Mouse (Mus musculus) neural tube, embryonic 12.5 days (tissue): Measurements from ENCODE around the gene Enam. TPM values are rescaled to one million over a fixed set of nuclear protein-coding genes. Genes with fewer than 3 reads are reported as not detected.
"Not testable (repeated sequence)": the region's sequence is repeated elsewhere in the genome, so short reads cannot be mapped to it uniquely, and the experiment has no call there.

Experiments
- ATAC-seq: fragments of 200-750 bp; cut with Nextera tagmentation; 2 replicates; pipeline ENCODE4 v1.8.0; 2017; ENCODE audit warnings: low read depth, mild to moderate bottlenecking, moderate TSS enrichment, moderate library complexity; ENCODE audit not compliant: low FRiP score
- H3K27ac ChIP-seq: fragments of 300-500 bp; sonication (generic); 2 replicates; pipeline ENCODE4 v1.5.1; 2016
- H3K27me3 ChIP-seq: fragments of 300-500 bp; sonication (generic); replicated peaks from 2 replicates; pipeline ENCODE4 v1.6.1; 2016; ENCODE audit warnings: mild to moderate bottlenecking
- H3K36me3 ChIP-seq: fragments of 300-500 bp; sonication (generic); 2 replicates; pipeline ENCODE4 v1.6.1; 2016; ENCODE audit warnings: mild to moderate bottlenecking
- H3K4me1 ChIP-seq: fragments of 300-500 bp; sonication (generic); 2 replicates; pipeline ENCODE4 v1.6.1; 2016
- H3K4me2 ChIP-seq: fragments of 300-500 bp; sonication (generic); replicated peaks from 2 replicates; pipeline ENCODE4 v1.6.1; 2016; ENCODE audit warnings: mild to moderate bottlenecking
- H3K4me3 ChIP-seq: fragments of 300-500 bp; sonication (generic); 2 replicates; pipeline ENCODE4 v1.5.1; 2016
- H3K9ac ChIP-seq: fragments of 300-500 bp; sonication (generic); 2 replicates; pipeline ENCODE4 v1.6.1; 2016; ENCODE audit warnings: mild to moderate bottlenecking
- H3K9me3 ChIP-seq: fragments of 300-500 bp; sonication (generic); 2 replicates; pipeline ENCODE4 v1.6.1; 2016; ENCODE audit warnings: mild to moderate bottlenecking
- WGBS: fragments of 180-500 bp; shearing (Covaris S2); methylation state at CpG from one replicate; pipeline ENCODE4 v1.1.7; 2016; 5-methylcytosine and 5-hydroxymethylcytosine counted together
- polyA plus RNA-seq: library from polyadenylated mRNA; unstranded; fragments of >200 nt; fragmentation: Nextera tagmentation; extraction: Ambion mirVana; gene quantifications from 2 replicates; pipeline ENCODE4 v1.2.1, GENCODE M21; 2016

Enam gene
- polyA plus RNA-seq, 1 experiment from 2014 or later: not detected

DNA sequence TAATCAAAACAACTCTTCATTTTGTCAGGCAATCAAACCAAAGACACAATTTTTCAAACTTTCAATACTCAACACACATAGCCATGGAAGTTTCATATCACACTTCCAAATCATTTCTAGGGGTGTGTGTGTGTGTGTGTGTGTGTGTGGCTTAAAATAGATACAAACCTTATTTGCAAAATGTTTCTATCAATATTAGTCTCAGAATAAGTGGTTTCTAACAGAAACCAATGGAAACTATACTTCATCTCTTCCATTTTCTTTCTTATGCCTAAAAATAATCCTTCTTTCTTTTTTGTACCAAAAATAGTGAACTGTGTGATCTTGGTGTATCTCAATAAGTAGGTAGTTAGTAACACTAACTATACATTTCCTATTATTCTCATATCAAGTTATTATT lies 53.1 kb downstream of the Enam start:
- Histone ChIP-seq H3K36me3 (no peaks in the 10 kb centered on the region), H3K4me1 (no peaks in the 10 kb centered on the region), H3K27me3 (no peaks in the 10 kb centered on the region), H3K9ac (no peak overlapping the region), H3K9me3 (no peaks in the 10 kb centered on the region), H3K27ac (no peak overlapping the region), H3K4me3 (no peak overlapping the region), H3K4me2 (no peak overlapping the region)
- no peak for ATAC-seq

DNA sequence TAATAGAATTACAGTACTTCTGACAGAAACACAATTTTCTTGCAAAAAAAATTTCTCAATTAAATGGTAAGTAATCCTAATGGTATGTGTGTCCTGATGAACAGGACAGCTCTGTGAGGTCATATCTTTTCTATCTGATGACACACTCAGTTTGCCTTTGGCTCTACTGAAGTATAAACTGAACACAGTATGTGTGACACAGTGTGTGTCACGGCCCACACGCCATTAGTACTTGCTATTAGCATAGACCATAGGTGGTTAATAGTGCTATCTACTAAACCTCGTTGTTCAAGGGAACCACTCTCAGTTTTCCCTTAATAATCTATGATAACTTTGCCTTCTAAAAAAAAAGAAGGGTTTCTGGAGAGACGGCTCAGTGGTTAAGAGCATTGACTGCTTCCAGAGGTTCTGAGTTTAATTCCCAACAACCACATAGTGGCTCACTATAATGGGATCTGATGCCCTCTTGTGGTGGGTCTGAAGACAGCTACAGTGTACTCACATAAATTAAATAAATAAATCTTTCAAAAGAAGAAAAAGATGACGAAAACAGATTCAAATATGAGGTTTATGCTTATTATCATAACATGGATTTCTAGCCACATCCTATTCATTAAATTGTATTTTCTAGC lies 55.0 kb downstream of the Enam start:
- H3K9me3 ChIP-seq: no peaks in the 10 kb centered on the region
- H3K9ac ChIP-seq: no peak overlapping the region
- H3K27me3 ChIP-seq: no peaks in the 10 kb centered on the region
- WGBS: 65% methylated on average over 5 of the region's 5 CpGs
- no peak overlapping the region for H3K4me3 ChIP-seq
- H3K4me2 ChIP-seq: no peak overlapping the region
- H3K27ac ChIP-seq: no peak overlapping the region
- H3K4me1 ChIP-seq: no peaks in the 10 kb centered on the region
- no peaks in the 10 kb centered on the region for H3K36me3 ChIP-seq
- ATAC-seq: 0 out of 2 replicates have a peak, but pooled peaks have one; percentile 37

DNA sequence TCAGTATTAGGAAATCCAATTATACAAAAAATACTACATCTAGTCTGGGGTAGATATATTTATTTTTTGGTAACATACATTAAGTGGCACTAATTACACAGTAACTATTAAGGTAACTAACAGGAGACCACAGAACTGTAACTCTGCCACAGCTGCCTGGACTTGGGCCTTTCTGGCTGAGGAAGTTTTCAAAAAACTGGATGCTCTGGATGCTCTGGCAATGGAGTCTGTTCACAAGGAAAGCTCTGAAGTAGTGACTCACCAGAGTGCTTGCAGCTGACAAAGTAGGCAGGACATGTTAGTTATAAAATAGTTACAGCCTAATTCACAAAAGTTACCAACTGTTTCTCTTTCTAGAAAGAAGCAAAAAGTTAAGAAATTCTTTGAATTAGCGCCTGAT lies 56.6 kb downstream of the Enam start:
- H3K9ac ChIP-seq, H3K4me1 ChIP-seq, H3K27ac ChIP-seq, H3K4me3 ChIP-seq, ATAC-seq, H3K36me3 ChIP-seq, H3K27me3 ChIP-seq, H3K9me3 ChIP-seq, H3K4me2 ChIP-seq: not testable (repeated sequence)
- WGBS: 98% methylated on average over 1 of the region's 1 CpGs

GRCm38 (mm10) chr5:88545536-88545935 lies 57.8 kb downstream of the Enam start:
- H3K27me3 ChIP-seq: no peaks in the 10 kb centered on the region
- WGBS: 86% methylated on average over 7 of the region's 7 CpGs
- no peak overlapping the region for H3K27ac ChIP-seq
- H3K4me3 ChIP-seq: no peak overlapping the region
- no peak overlapping the region for H3K9ac ChIP-seq
- H3K36me3 ChIP-seq: no peaks in the 10 kb centered on the region
- no peak for ATAC-seq
- H3K4me2 ChIP-seq: no peak overlapping the region
- H3K4me1 ChIP-seq: no peaks in the 10 kb centered on the region
- no peaks in the 10 kb centered on the region for H3K9me3 ChIP-seq

- Histone ChIP-seq H3K36me3 (no peaks in the 10 kb centered on the region), H3K9ac (peak overlapping the region; percentile 67), H3K4me3 (peak overlapping the region; percentile 78), H3K4me1 (peaks cover 14% of the 10 kb centered on the region), H3K27ac (peak overlapping the region; percentile 59; the same call in 1 of the 2 replicates), H3K9me3 (no peaks in the 10 kb centered on the region), H3K4me2 (peak overlapping the region; percentile 87), H3K27me3 (no peaks in the 10 kb centered on the region)
- ATAC-seq: peak; percentile 78
- WGBS: 9% methylated on average over 29 of the region's 29 CpGs
Measured at GRCm38 (mm10) chr5:88553271-88554085, 65.7 kb downstream of the Enam start.

- ATAC-seq: peak; percentile 97
- Histone ChIP-seq H3K4me3 (peak within 1 kb of the TSS; percentile 78), H3K4me2 (peak within 1 kb of the TSS; percentile 87), H3K27me3 (no peaks in the 10 kb centered on the region), H3K27ac (peak within 1 kb of the TSS; percentile 65), H3K9me3 (no peaks in the 10 kb centered on the region), H3K4me1 (peaks cover 14% of the 10 kb centered on the region), H3K9ac (peak within 1 kb of the TSS; percentile 87), H3K36me3 (no peaks in the 10 kb centered on the region)
- WGBS: under 1% methylated on average over 76 of the region's 76 CpGs
Measured at GRCm38 (mm10) chr5:88554086-88554886, 66.5 kb downstream of the Enam start, which contains the start of gene Utp3. Utp3 (plus strand) TSS chr5:88554462.

Other genes with a start within 250 kb of the Enam start
- not detected in 2 replicates for gene Gm7714, start 219.1 kb upstream of the Enam start, polyA plus RNA-seq
- not detected in 2 replicates for gene Prol1, start 170.7 kb upstream of the Enam start, polyA plus RNA-seq
- gene Amtn, start 111.9 kb upstream of the Enam start, polyA plus RNA-seq: 0.33 TPM in 1 of 2 replicates, not detected in the other
- gene Ambn, start 32.0 kb upstream of the Enam start, polyA plus RNA-seq: not detected in 2 replicates
- 0.18 and 0.23 TPM in 2 replicates for gene Jchain, start 39.9 kb downstream of the Enam start, polyA plus RNA-seq
- gene Utp3, start 66.5 kb downstream of the Enam start, polyA plus RNA-seq: 55.2 and 66.1 TPM in 2 replicates
- 236 and 245 TPM in 2 replicates for gene Rufy3, start 77.1 kb downstream of the Enam start, polyA plus RNA-seq
- 95.1 and 95.6 TPM in 2 replicates for gene Grsf1, start 188.2 kb downstream of the Enam start, polyA plus RNA-seq
- 13.5 and 14.0 TPM in 2 replicates for gene Mob1b, start 232.9 kb downstream of the Enam start, polyA plus RNA-seq